Mouse (Mus musculus): ENCODE measurements around the gene Mid2. TPM values are rescaled to one million over a fixed set of nuclear protein-coding genes. Genes with fewer than 3 reads are reported as not detected.

Gene Mid2
- 1.8 TPM for polyA plus RNA-seq (2017; shearing (Covaris generic))

GRCm38 (mm10) chrX:140664479-140665241, at the start of gene Mid2:
Mid2 (plus strand) TSS chrX:140664599.

GRCm38 (mm10) chrX:140813312-140814006, 149.1 kb downstream of the Mid2 start, which contains the start of gene Tex13b:
Tex13b (minus strand) TSS chrX:140813433.

Other genes starting within 250 kb of the Mid2 start
- 87.0 TPM for gene Prps1, start 208.0 kb upstream of the Mid2 start, polyA plus RNA-seq (2017; shearing (Covaris generic))
- 664 TPM for gene Tsc22d3, start 63.9 kb upstream of the Mid2 start, polyA plus RNA-seq (2017; shearing (Covaris generic))
- 0.35 TPM for gene Tex13b, start 148.8 kb downstream of the Mid2 start, polyA plus RNA-seq (2017; shearing (Covaris generic))
- not detected for gene Vsig1, start 243.0 kb downstream of the Mid2 start, polyA plus RNA-seq (2017; shearing (Covaris generic))

Data from effector memory CD4-positive, alpha-beta T cell, adult 7 months (primary cell).